Mouse (Mus musculus) CD4-positive, CD25-positive, alpha-beta regulatory T cell, adult 2 months (primary cell): Measurements from ENCODE around the gene Ifitm10.
"Not testable (repeated sequence)": the region's sequence is repeated elsewhere in the genome, so short reads cannot be mapped to it uniquely, and the experiment has no call there.

ENCODE experiments used
- DNase-seq: peaks from one replicate; pipeline ENCODE4 v3.0.0-alpha.2; 2012; ENCODE audit warnings: low read depth, low spot score

The Ifitm10 gene

GRCm38 (mm10) chr7:142321637-142322306 is 51.8 kb downstream of the Ifitm10 start:
- not testable (repeated sequence) for DNase-seq

GRCm38 (mm10) chr7:142320906-142321305 is 52.6 kb downstream of the Ifitm10 start:
- DNase-seq, result no peak

GRCm38 (mm10) chr7:142319124-142319523 is 54.4 kb downstream of the Ifitm10 start:
- DNase-seq, result no peak

- no peak for DNase-seq
Measured at GRCm38 (mm10) chr7:142317216-142317615, 56.3 kb downstream of the Ifitm10 start.

GRCm38 (mm10) chr7:142316558-142316957 is 57.0 kb downstream of the Ifitm10 start:
- DNase-seq, result peak; percentile 64

GRCm38 (mm10) chr7:142314600-142315285 is 58.8 kb downstream of the Ifitm10 start:
- no peak for DNase-seq

- not testable (repeated sequence) for DNase-seq
Measured at GRCm38 (mm10) chr7:142303929-142304328, 69.6 kb downstream of the Ifitm10 start.

- DNase-seq, result no peak
Measured at GRCm38 (mm10) chr7:142303249-142303648, 70.3 kb downstream of the Ifitm10 start, which contains the start of gene Krtap5-4. Gene Krtap5-4, plus strand, starts transcription at chr7:142303549.

- DNase-seq, result not testable (repeated sequence)
Measured at GRCm38 (mm10) chr7:142297018-142297417, 76.5 kb downstream of the Ifitm10 start, which contains the start of gene Krtap5-1. Gene Krtap5-1, minus strand, starts transcription at chr7:142297118.

GRCm38 (mm10) chr7:142296108-142296507 is 77.4 kb downstream of the Ifitm10 start:
- not testable (repeated sequence) for DNase-seq

- DNase-seq, result no peak
Measured at GRCm38 (mm10) chr7:142295418-142295817, 78.1 kb downstream of the Ifitm10 start.

- DNase-seq, result peak; percentile 63
Measured at GRCm38 (mm10) chr7:142293851-142294250, 79.7 kb downstream of the Ifitm10 start.

GRCm38 (mm10) chr7:142285910-142286612 is 87.5 kb downstream of the Ifitm10 start:
- DNase-seq, result not testable (repeated sequence)

GRCm38 (mm10) chr7:142285130-142285835 is 88.3 kb downstream of the Ifitm10 start:
- no peak for DNase-seq

GRCm38 (mm10) chr7:142284615-142285080 is 88.9 kb downstream of the Ifitm10 start:
- peak; percentile 90 for DNase-seq

GRCm38 (mm10) chr7:142284023-142284591 is 89.4 kb downstream of the Ifitm10 start:
- peak; percentile 76 for DNase-seq

- DNase-seq, result not testable (repeated sequence)
Measured at GRCm38 (mm10) chr7:142282847-142283246, 90.7 kb downstream of the Ifitm10 start.

- DNase-seq, result not testable (repeated sequence)
Measured at GRCm38 (mm10) chr7:142279291-142279690, 94.3 kb downstream of the Ifitm10 start.

GRCm38 (mm10) chr7:142278183-142278582 is 95.4 kb downstream of the Ifitm10 start:
- DNase-seq, result peak; percentile 72
